Mouse (Mus musculus): ENCODE measurements around the gene Itga9.

The Itga9 gene

GRCm38 (mm10) chr9:118838910-118839667 lies 232.6 kb downstream of the Itga9 start:
- peak; percentile 56 for DNase-seq

- DNase-seq, result no peak
These were observed 234.8 kb downstream of the Itga9 start for GRCm38 (mm10) chr9:118841247-118841646.

- DNase-seq, result no peak
These were observed 235.5 kb downstream of the Itga9 start for GRCm38 (mm10) chr9:118841907-118842432.

GRCm38 (mm10) chr9:118843711-118844110 lies 237.2 kb downstream of the Itga9 start:
- DNase-seq, result no peak

GRCm38 (mm10) chr9:118845003-118845402 lies 238.5 kb downstream of the Itga9 start:
- DNase-seq, result no peak

- DNase-seq, result no peak
These were observed 240.3 kb downstream of the Itga9 start for GRCm38 (mm10) chr9:118846766-118847165.

GRCm38 (mm10) chr9:118856665-118857064 lies 250.2 kb downstream of the Itga9 start:
- DNase-seq, result no peak

GRCm38 (mm10) chr9:118860613-118861141 lies 254.2 kb downstream of the Itga9 start:
- no peak for DNase-seq

GRCm38 (mm10) chr9:118862214-118862613 lies 255.7 kb downstream of the Itga9 start:
- no peak for DNase-seq

- DNase-seq, result no peak
These were observed 256.4 kb downstream of the Itga9 start for GRCm38 (mm10) chr9:118862852-118863260.

GRCm38 (mm10) chr9:118863528-118863927 lies 257.0 kb downstream of the Itga9 start:
- DNase-seq, result no peak

GRCm38 (mm10) chr9:118866949-118867348 lies 260.5 kb downstream of the Itga9 start:
- no peak for DNase-seq

- DNase-seq, result no peak
These were observed 261.4 kb downstream of the Itga9 start for GRCm38 (mm10) chr9:118867851-118868250.

- DNase-seq, result peak; percentile 74
These were observed 264.6 kb downstream of the Itga9 start for GRCm38 (mm10) chr9:118871089-118871488.

- no peak for DNase-seq
These were observed 266.5 kb downstream of the Itga9 start for GRCm38 (mm10) chr9:118873031-118873430.

- DNase-seq, result no peak
These were observed 267.1 kb downstream of the Itga9 start for GRCm38 (mm10) chr9:118873596-118873995.

- DNase-seq, result no peak
These were observed 269.2 kb downstream of the Itga9 start for GRCm38 (mm10) chr9:118875705-118876104.

- DNase-seq, result no peak
These were observed 270.4 kb downstream of the Itga9 start for GRCm38 (mm10) chr9:118876902-118877301.

- DNase-seq, result peak; percentile 50
These were observed 271.0 kb downstream of the Itga9 start for GRCm38 (mm10) chr9:118877365-118878008.

GRCm38 (mm10) chr9:118878596-118878995 lies 272.1 kb downstream of the Itga9 start:
- DNase-seq, result no peak

GRCm38 (mm10) chr9:118881281-118881945 lies 274.9 kb downstream of the Itga9 start:
- peak; percentile 45 for DNase-seq

GRCm38 (mm10) chr9:118881946-118882284 lies 275.4 kb downstream of the Itga9 start:
- DNase-seq, result no peak

GRCm38 (mm10) chr9:118883150-118883549 lies 276.7 kb downstream of the Itga9 start:
- DNase-seq, result no peak
